Mouse (Mus musculus): Measurements from ENCODE around the gene Patj. TPM values are rescaled to one million over a fixed set of nuclear protein-coding genes. Genes with fewer than 3 reads are reported as not detected.

Gene Patj
- polyA plus RNA-seq, 1 experiment from 2014 or later, result 28.4 TPM

- Histone ChIP-seq H3K4me2 (no peak overlapping the region), H3K9ac (no peak overlapping the region), H3K27me3 (ENCODE audit: insufficient read depth, low read length) (no peaks in the 10 kb centered on the region), H3K27ac (ENCODE audit: low read depth) (no peak overlapping the region), H3K36me3 (ENCODE audit: insufficient read depth) (no peaks in the 10 kb centered on the region), H3K4me1 (ENCODE audit: insufficient read depth) (peaks cover 6% of the 10 kb centered on the region; the same call in 1 of the 2 replicates), H3K4me3 (ENCODE audit: low read depth, low read length) (no peak overlapping the region), H3K9me3 (ENCODE audit: low read depth, low read length) (no peaks in the 10 kb centered on the region)
- WGBS, result 77% methylated on average over 5 of the region's 5 CpGs
- DNase-seq (no peak), ATAC-seq (ENCODE audit: insufficient read depth) (no peak; the same call in 1 of the 2 replicates)
- TF ChIP-seq CTCF (IDR thresholded peaks at IDR 0.05; ENCODE audit: low read depth), result no peak
Measured at GRCm38 (mm10) chr4:98509939-98510338, 114.4 kb downstream of the Patj start.

- H3K27ac ChIP-seq (ENCODE audit: low read depth), result peak overlapping the region; percentile 5; the same call in 1 of the 2 replicates
- ATAC-seq (ENCODE audit: insufficient read depth), result peak; percentile 80
- no peaks in the 10 kb centered on the region for H3K27me3 ChIP-seq (ENCODE audit: insufficient read depth, low read length)
- no peak for TF ChIP-seq CTCF (IDR thresholded peaks at IDR 0.05; ENCODE audit: low read depth)
- H3K4me1 ChIP-seq (ENCODE audit: insufficient read depth), result peaks cover 6% of the 10 kb centered on the region; the same call in 1 of the 2 replicates
- no peaks in the 10 kb centered on the region for H3K9me3 ChIP-seq (ENCODE audit: low read depth, low read length)
- peak; percentile 52 for DNase-seq
- H3K4me2 ChIP-seq, result no peak overlapping the region
- 37% methylated on average over 2 of the region's 2 CpGs for WGBS
- no peak overlapping the region for H3K9ac ChIP-seq
- H3K4me3 ChIP-seq (ENCODE audit: low read depth, low read length), result no peak overlapping the region
- H3K36me3 ChIP-seq (ENCODE audit: insufficient read depth), result no peaks in the 10 kb centered on the region
Measured at GRCm38 (mm10) chr4:98511296-98511695, 115.7 kb downstream of the Patj start.

- Histone ChIP-seq H3K36me3 (ENCODE audit: insufficient read depth) (no peaks in the 10 kb centered on the region), H3K9ac (no peak overlapping the region), H3K27ac (ENCODE audit: low read depth) (no peak overlapping the region), H3K27me3 (ENCODE audit: insufficient read depth, low read length) (no peaks in the 10 kb centered on the region), H3K4me3 (ENCODE audit: low read depth, low read length) (no peak overlapping the region), H3K9me3 (ENCODE audit: low read depth, low read length) (no peaks in the 10 kb centered on the region), H3K4me2 (no peak overlapping the region), H3K4me1 (ENCODE audit: insufficient read depth) (peaks cover 6% of the 10 kb centered on the region; the same call in 1 of the 2 replicates)
- no peak for DNase-seq
- TF ChIP-seq CTCF (IDR thresholded peaks at IDR 0.05; ENCODE audit: low read depth), result no peak
- no peak for ATAC-seq (ENCODE audit: insufficient read depth)
- 81% methylated on average over 10 of the region's 10 CpGs for WGBS
Measured at GRCm38 (mm10) chr4:98511964-98512743, 116.6 kb downstream of the Patj start.

- H3K4me1 ChIP-seq (ENCODE audit: insufficient read depth), result no peaks in the 10 kb centered on the region
- no peak overlapping the region for H3K9ac ChIP-seq
- 72% methylated on average over 6 of the region's 6 CpGs for WGBS
- DNase-seq (no peak), ATAC-seq (ENCODE audit: insufficient read depth) (no peak)
- H3K4me2 ChIP-seq, result no peak overlapping the region
- H3K4me3 ChIP-seq (ENCODE audit: low read depth, low read length), result no peak overlapping the region
- 0 out of 2 replicates have a peak, but pooled peaks cover 5% of the 10 kb centered on the region for H3K36me3 ChIP-seq (ENCODE audit: insufficient read depth)
- H3K27me3 ChIP-seq (ENCODE audit: insufficient read depth, low read length), result no peaks in the 10 kb centered on the region
- no peaks in the 10 kb centered on the region for H3K9me3 ChIP-seq (ENCODE audit: low read depth, low read length)
- TF ChIP-seq CTCF (IDR thresholded peaks at IDR 0.05; ENCODE audit: low read depth), result no peak
- no peak overlapping the region for H3K27ac ChIP-seq (ENCODE audit: low read depth)
Measured at GRCm38 (mm10) chr4:98520492-98520891, 124.9 kb downstream of the Patj start.

GRCm38 (mm10) chr4:98524525-98524924 lies 128.9 kb downstream of the Patj start:
- WGBS, result 94% methylated on average over 10 of the region's 10 CpGs

GRCm38 (mm10) chr4:98535446-98535845 lies 139.9 kb downstream of the Patj start:
- H3K4me3 ChIP-seq (ENCODE audit: low read depth, low read length), result no peak overlapping the region
- H3K4me2 ChIP-seq, result no peak overlapping the region
- H3K36me3 ChIP-seq (ENCODE audit: insufficient read depth), result peaks cover 3% of the 10 kb centered on the region; the same call in 1 of the 2 replicates
- no peak overlapping the region for H3K9ac ChIP-seq
- 76% methylated on average over 3 of the region's 3 CpGs for WGBS
- TF ChIP-seq CTCF (IDR thresholded peaks at IDR 0.05; ENCODE audit: low read depth), result no peak
- no peaks in the 10 kb centered on the region for H3K9me3 ChIP-seq (ENCODE audit: low read depth, low read length)
- H3K27me3 ChIP-seq (ENCODE audit: insufficient read depth, low read length), result no peaks in the 10 kb centered on the region
- DNase-seq (no peak), ATAC-seq (ENCODE audit: insufficient read depth) (no peak)
- H3K27ac ChIP-seq (ENCODE audit: low read depth), result no peak overlapping the region
- no peaks in the 10 kb centered on the region for H3K4me1 ChIP-seq (ENCODE audit: insufficient read depth)

More at GRCm38 (mm10) chr4:98524525-98524924, 128.9 kb downstream of the Patj start:
- Histone ChIP-seq H3K36me3 (ENCODE audit: insufficient read depth) (0 out of 2 replicates have a peak, but pooled peaks cover 2% of the 10 kb centered on the region), H3K9me3 (ENCODE audit: low read depth, low read length) (no peaks in the 10 kb centered on the region), H3K27ac (ENCODE audit: low read depth) (no peak overlapping the region), H3K9ac (no peak overlapping the region), H3K4me2 (no peak overlapping the region), H3K4me3 (ENCODE audit: low read depth, low read length) (no peak overlapping the region), H3K27me3 (ENCODE audit: insufficient read depth, low read length) (no peaks in the 10 kb centered on the region), H3K4me1 (ENCODE audit: insufficient read depth) (no peaks in the 10 kb centered on the region)
- no peak for TF ChIP-seq CTCF (IDR thresholded peaks at IDR 0.05; ENCODE audit: low read depth)
- no peak for ATAC-seq (ENCODE audit: insufficient read depth)
- no peak for DNase-seq

GRCm38 (mm10) chr4:98541591-98541990 lies 146.0 kb downstream of the Patj start:
- Histone ChIP-seq H3K36me3 (ENCODE audit: insufficient read depth) (no peaks in the 10 kb centered on the region), H3K9me3 (ENCODE audit: low read depth, low read length) (no peaks in the 10 kb centered on the region), H3K4me1 (ENCODE audit: insufficient read depth) (no peaks in the 10 kb centered on the region), H3K4me3 (ENCODE audit: low read depth, low read length) (no peak overlapping the region), H3K4me2 (no peak overlapping the region), H3K9ac (no peak overlapping the region), H3K27ac (ENCODE audit: low read depth) (no peak overlapping the region), H3K27me3 (ENCODE audit: insufficient read depth, low read length) (no peaks in the 10 kb centered on the region)
- WGBS, result 58% methylated on average over 2 of the region's 2 CpGs
- DNase-seq (no peak), ATAC-seq (ENCODE audit: insufficient read depth) (no peak)
- TF ChIP-seq CTCF (IDR thresholded peaks at IDR 0.05; ENCODE audit: low read depth), result no peak

Data from lung, embryonic 14.5 days (tissue).